1 mouse cellular context compared by ENCODE assay signal in the genomic region with DNA sequence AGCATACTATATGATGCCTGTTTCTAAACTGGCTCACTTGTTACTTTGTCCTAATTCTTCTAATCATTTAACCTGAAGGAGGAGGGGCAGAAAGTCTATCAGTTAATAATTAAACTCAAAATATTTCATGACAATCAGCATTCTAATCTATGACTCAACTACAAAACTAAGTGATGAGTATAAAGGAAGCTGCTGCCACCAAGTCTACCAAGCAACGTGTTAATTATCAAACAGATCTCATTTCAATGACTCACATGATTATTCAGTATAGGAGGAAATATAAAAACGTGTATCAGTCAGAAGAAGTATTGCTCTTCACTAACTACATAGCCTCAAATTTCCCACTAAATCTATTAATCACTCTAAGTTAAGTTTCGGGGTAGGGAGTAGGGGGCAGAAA.
TF ChIP-seq lines count a peak whose summit lies in the region.

No protein-coding gene starts in this region.

TF ChIP-seq in MEL, 35 proteins besides CTCF, POLR2A, EP300 and RAD21 (continued from another document):
- TF ChIP-seq BHLHE40 (IDR thresholded peaks at IDR 0.05; ENCODE audit: borderline replicate concordance, low read depth, low read length) = 0 out of 2 replicates have a peak, but pooled peaks have one; percentile 16
- TF ChIP-seq USF1 (IDR thresholded peaks at IDR 0.05; ENCODE audit: low read depth, low read length) = peak; percentile 39; the same call in 1 of the 2 replicates
- TF ChIP-seq ZNF384 (IDR thresholded peaks at IDR 0.05; ENCODE audit: low read depth, low read length) = no peak
TF ChIP-seq in MEL: peak in this region for 8.
